Mouse (Mus musculus) cerebellum, postnatal 25 days (tissue): Measurements from ENCODE around the gene Map2k1.

ENCODE experiments used
- DNase-seq, 2 experiments: peaks; one replicate each; pipeline ENCODE4 v3.0.0; 2021; ENCODE audit warnings: mixed read lengths in 2 of 2

Map2k1 gene

GRCm38 (mm10) chr9:64139879-64140278 is 113.6 kb downstream of the Map2k1 start:
- DNase-seq: no peak

GRCm38 (mm10) chr9:64138896-64139295 is 114.5 kb downstream of the Map2k1 start:
- peak; percentile 40 to 66 for DNase-seq
